Mouse (Mus musculus) right cerebral cortex, adult 2 months (tissue): ENCODE results near the gene Runx3.
A peak's percentile ranks its signal among the peaks of the same experiment; 100 is the strongest.
"Not testable (repeated sequence)": the region's sequence is repeated elsewhere in the genome, so short reads cannot be mapped to it uniquely, and the experiment has no call there.

ENCODE experiments used
- DNase-seq, 2 experiments: peaks; one replicate each; pipeline ENCODE4 v3.0.0; 2021 to 2022; ENCODE audit warnings: low spot score in 2 of 2

Gene Runx3

GRCm38 (mm10) chr4:135169096-135169495 is 48.6 kb downstream of the Runx3 start:
- DNase-seq: no peak

- DNase-seq: no peak
Observed at GRCm38 (mm10) chr4:135169501-135169900, 49.0 kb downstream of the Runx3 start.

- no peak for DNase-seq
Observed at GRCm38 (mm10) chr4:135171304-135171875, 50.9 kb downstream of the Runx3 start.

GRCm38 (mm10) chr4:135175406-135176120 is 55.1 kb downstream of the Runx3 start:
- no peak for DNase-seq

GRCm38 (mm10) chr4:135177568-135177967 is 57.1 kb downstream of the Runx3 start:
- no peak for DNase-seq

GRCm38 (mm10) chr4:135179077-135179481 is 58.6 kb downstream of the Runx3 start:
- no peak for DNase-seq

- DNase-seq: no peak
Observed at GRCm38 (mm10) chr4:135181819-135182218, 61.4 kb downstream of the Runx3 start.

GRCm38 (mm10) chr4:135184277-135184676 is 63.8 kb downstream of the Runx3 start:
- not testable (repeated sequence) for DNase-seq

GRCm38 (mm10) chr4:135189452-135190008 is 69.1 kb downstream of the Runx3 start:
- no peak for DNase-seq

- DNase-seq: no peak
Observed at GRCm38 (mm10) chr4:135190364-135190763, 69.9 kb downstream of the Runx3 start.

GRCm38 (mm10) chr4:135191185-135191584 is 70.7 kb downstream of the Runx3 start:
- no peak for DNase-seq

- no peak for DNase-seq
Observed at GRCm38 (mm10) chr4:135191604-135192003, 71.2 kb downstream of the Runx3 start.

GRCm38 (mm10) chr4:135192841-135193240 is 72.4 kb downstream of the Runx3 start:
- DNase-seq: no peak

- DNase-seq: no peak
Observed at GRCm38 (mm10) chr4:135197857-135198256, 77.4 kb downstream of the Runx3 start.

GRCm38 (mm10) chr4:135201771-135202170 is 81.3 kb downstream of the Runx3 start:
- DNase-seq: no peak

GRCm38 (mm10) chr4:135203279-135203678 is 82.8 kb downstream of the Runx3 start:
- DNase-seq: no peak

GRCm38 (mm10) chr4:135203806-135204560 is 83.5 kb downstream of the Runx3 start:
- DNase-seq: no peak

GRCm38 (mm10) chr4:135204666-135205065 is 84.2 kb downstream of the Runx3 start:
- no peak for DNase-seq

GRCm38 (mm10) chr4:135205254-135205653 is 84.8 kb downstream of the Runx3 start:
- no peak for DNase-seq

GRCm38 (mm10) chr4:135205711-135206600 is 85.5 kb downstream of the Runx3 start:
- DNase-seq: peak; percentile 74 to 77

- DNase-seq: no peak
Observed at GRCm38 (mm10) chr4:135209846-135210245, 89.4 kb downstream of the Runx3 start.
